Mouse (Mus musculus) lung, postnatal 0 days (tissue): ENCODE data around the gene Epha5.

Experiments
- CTCF ChIP-seq: IDR thresholded peaks from 2 replicates; pipeline ENCODE4 v1.5.1; 2016; ENCODE audit warnings: antibody characterized with exemption, mild to moderate bottlenecking
- EP300 ChIP-seq: IDR thresholded peaks from 2 replicates; pipeline ENCODE4 v1.6.1; 2016; ENCODE audit warnings: antibody characterized with exemption, mild to moderate bottlenecking, control low read depth

DNA sequence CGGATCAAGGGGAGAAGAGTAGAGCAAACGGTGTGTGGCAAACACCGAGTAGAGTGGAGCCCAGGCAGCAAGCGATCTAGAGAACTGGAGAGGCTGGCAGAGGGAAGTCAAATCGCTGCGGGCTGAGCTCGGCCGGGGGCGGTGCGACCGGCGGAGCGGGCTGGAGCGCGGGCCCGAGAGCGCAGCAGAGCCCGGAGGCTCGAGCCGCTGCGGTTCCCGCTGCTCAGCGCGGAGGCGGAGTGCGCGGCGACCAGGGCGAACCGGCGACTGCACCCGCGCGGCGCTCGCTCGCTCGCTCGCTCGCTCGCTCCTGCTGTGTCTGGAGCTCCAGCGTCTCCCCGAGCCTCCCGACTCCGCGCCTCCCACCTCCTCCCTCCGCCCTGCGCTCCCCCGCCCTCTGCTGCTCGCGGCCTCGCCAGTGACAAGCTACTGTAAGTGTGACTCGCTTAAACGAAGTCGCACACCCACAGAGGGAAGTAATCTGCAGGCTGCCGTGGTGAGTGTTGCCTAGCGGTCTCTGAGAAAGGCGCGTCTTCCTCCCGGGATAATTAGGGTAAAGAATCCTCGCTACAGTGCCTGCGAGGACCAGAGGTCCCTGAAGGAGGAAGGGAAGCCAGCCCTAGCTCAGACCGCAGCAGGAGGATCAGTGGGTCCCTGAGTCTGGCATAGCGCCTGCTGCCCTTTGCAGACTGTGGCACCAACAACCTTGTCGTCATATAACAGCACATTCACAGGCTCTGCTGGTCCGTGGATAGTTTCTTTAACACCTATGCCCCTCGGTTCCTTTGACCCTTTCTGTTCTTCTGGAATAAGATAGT lies at the start of gene Epha5:
- TF ChIP-seq CTCF (no peak), EP300 (no peak)
